Mouse (Mus musculus) spleen, postnatal 36 days (tissue): ENCODE measurements around the gene Actg2.

ENCODE experiments used
- DNase-seq, 2 experiments: peaks; one replicate each; pipeline ENCODE4 v3.0.0; 2022; ENCODE audit warnings: low spot score in 2 of 2, mixed read lengths in 1 of 2

Gene Actg2

DNA sequence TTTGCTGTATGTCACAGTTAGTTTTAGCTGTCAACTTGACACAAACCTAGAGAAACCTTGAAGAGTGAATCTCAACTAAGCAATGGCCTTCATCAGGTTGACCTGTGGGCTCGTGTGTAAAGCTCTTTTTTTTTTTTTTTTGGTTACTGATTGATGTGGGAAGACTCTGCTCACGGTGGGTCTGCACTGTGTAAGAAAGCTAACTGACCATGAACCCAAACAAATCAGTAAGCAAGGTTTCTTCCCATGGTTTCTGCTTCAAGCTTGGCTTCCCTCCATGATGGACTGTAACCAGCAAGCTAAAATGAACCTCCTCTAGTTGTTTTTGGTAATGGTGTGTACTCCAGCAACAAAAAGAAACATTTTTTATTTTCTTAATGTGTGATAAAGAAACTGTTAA lies 56.9 kb downstream of the Actg2 start:
- DNase-seq, result no peak

- no peak for DNase-seq
Measured at GRCm38 (mm10) chr6:83478628-83479027, 57.4 kb downstream of the Actg2 start.

GRCm38 (mm10) chr6:83478217-83478616 lies 57.8 kb downstream of the Actg2 start:
- no peak for DNase-seq

- DNase-seq, result no peak
Measured at GRCm38 (mm10) chr6:83475431-83475830, 60.6 kb downstream of the Actg2 start.

DNA sequence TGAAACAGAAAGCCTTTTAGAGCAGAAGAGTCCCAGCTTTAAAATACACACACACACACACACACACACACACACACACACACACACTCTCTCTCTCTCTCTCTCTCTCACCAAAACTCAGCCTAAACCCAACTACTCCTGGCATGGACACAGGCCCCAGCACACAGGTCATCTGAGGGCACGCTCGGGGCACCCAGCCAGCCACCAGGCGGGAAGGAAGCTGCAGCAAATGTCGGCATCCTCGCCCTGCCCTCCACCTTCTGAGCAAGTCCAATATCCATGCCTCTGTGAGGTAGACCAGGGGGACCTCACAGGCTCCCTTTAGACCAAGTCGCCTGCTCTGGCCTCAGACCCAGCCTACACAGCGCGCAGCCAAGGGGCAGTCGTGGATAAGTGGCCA lies 62.8 kb downstream of the Actg2 start:
- no peak for DNase-seq

- DNase-seq, result no peak
Measured at GRCm38 (mm10) chr6:83471739-83472138, 64.3 kb downstream of the Actg2 start.

DNA sequence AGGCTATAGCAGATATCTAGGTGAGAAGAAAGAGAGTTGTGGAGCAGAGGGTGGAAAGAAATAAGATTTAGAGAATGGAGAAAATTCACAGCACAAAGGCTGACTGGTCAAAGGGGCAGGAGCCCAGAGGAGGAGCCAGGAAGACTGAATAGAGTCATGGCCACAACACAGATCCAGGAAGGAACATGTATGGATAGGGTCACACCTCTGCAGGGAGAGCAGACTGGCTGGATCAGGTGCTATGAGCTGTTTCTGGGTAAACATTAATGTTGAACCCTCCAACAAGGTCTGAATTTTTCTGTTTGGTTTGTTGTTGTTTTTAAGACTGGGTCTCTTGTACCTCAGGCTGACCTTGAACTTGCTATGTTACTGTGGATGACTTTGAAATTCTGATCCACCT lies 72.1 kb downstream of the Actg2 start:
- DNase-seq, result no peak
